ENCODE assay signal across 8 mouse cellular contexts in the genomic region with DNA sequence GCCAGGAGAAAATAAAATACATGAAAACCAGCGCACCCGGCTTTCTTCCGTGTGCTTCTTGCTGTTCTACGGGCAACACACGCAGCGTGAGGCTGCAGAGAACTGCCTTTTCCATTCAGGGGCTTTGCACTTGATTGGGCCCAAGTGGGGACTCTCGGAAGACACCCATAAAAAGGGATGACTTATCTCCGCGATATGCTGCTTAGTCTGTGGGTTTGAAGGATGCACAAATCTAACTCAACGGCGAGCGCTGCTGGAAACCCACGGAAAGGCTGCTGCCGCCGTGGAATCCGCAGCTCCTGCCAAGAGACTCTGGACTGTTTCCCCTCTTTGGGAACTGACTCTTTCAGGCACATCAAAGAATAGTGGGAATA.
DNase-seq lines count a peak whose midpoint lies in the region; ATAC-seq and TF ChIP-seq lines count a peak whose summit lies in the region.

No protein-coding gene starts in this region.

- no peak for DNase-seq in hindbrain, embryonic 10.5 days (ENCODE audit: low spot score)
- no peak for DNase-seq in hindbrain, embryonic 11.5 days (ENCODE audit: low spot score)
- DNase-seq in forebrain, postnatal 0 days, result peak; percentile 50
- DNase-seq in left cerebral cortex, adult 2 months (ENCODE audit: extremely low spot score in 1 of 2, low spot score in 2 of 2), result peak; percentile 38 to 53
- DNase-seq in right cerebral cortex, postnatal 25 days, result peak; percentile 72
- no peak for DNase-seq in thymus, adult 2 months
- DNase-seq in MN1 (ENCODE audit: low spot score), result no peak
- no peak for DNase-seq in urinary bladder, adult 18-20 months (ENCODE audit: low spot score in 2 of 2)

- H3K36me3 ChIP-seq in hindbrain, embryonic 10.5 days, result no peaks in the 10 kb centered on the region
- H3K36me3 ChIP-seq in hindbrain, embryonic 11.5 days (ENCODE audit: control insufficient read depth, insufficient read depth, low read length), result no peaks in the 10 kb centered on the region
- H3K36me3 ChIP-seq in forebrain, postnatal 0 days (ENCODE audit: insufficient read depth), result no peaks in the 10 kb centered on the region
- H3K36me3 ChIP-seq in thymus, adult 2 months (ENCODE audit: control insufficient read depth, insufficient read depth, low read length), result no peaks in the 10 kb centered on the region

- no peaks in the 10 kb centered on the region for H3K9me3 ChIP-seq in hindbrain, embryonic 10.5 days
- H3K9me3 ChIP-seq in hindbrain, embryonic 11.5 days (ENCODE audit: control insufficient read depth, low read length), result no peaks in the 10 kb centered on the region
- no peaks in the 10 kb centered on the region for H3K9me3 ChIP-seq in forebrain, postnatal 0 days (ENCODE audit: low read length)

- H3K4me1 ChIP-seq in hindbrain, embryonic 10.5 days (replicated peaks), result peaks cover 12% of the 10 kb centered on the region
- no peaks in the 10 kb centered on the region for H3K4me1 ChIP-seq in hindbrain, embryonic 11.5 days (replicated peaks; ENCODE audit: control insufficient read depth, insufficient read depth, low read length)
- no peaks in the 10 kb centered on the region for H3K4me1 ChIP-seq in forebrain, postnatal 0 days (ENCODE audit: insufficient read depth)
- H3K4me1 ChIP-seq in thymus, adult 2 months (replicated peaks; ENCODE audit: control insufficient read depth, insufficient read depth, low read length), result no peaks in the 10 kb centered on the region

- intact Hi-C loops in left cerebral cortex, adult 2 months (cut with DNase I), result no loop called here

- no peak overlapping the region for H3K4me2 ChIP-seq in hindbrain, embryonic 11.5 days (replicated peaks; ENCODE audit: low read depth, low read length)
- peak overlapping the region; percentile 49 for H3K4me2 ChIP-seq in forebrain, postnatal 0 days (ENCODE audit: low read depth)

- ATAC-seq in hindbrain, embryonic 11.5 days (ENCODE audit: low FRiP score), result no peak
- ATAC-seq in forebrain, postnatal 0 days, result peak; percentile 46

- H3K9ac ChIP-seq in hindbrain, embryonic 11.5 days (ENCODE audit: low read depth, low read length), result no peak overlapping the region
- peak overlapping the region; percentile 35 for H3K9ac ChIP-seq in forebrain, postnatal 0 days

- no peak for TF ChIP-seq CTCF in forebrain, postnatal 0 days (IDR thresholded peaks at IDR 0.05; ENCODE audit: low read depth)
- no peak for TF ChIP-seq CTCF in left cerebral cortex, adult 2 months (IDR thresholded peaks at IDR 0.05)
- no peak for TF ChIP-seq CTCF in thymus, adult 2 months (IDR thresholded peaks at IDR 0.05; ENCODE audit: borderline replicate concordance, control insufficient read depth, extremely low read depth, insufficient read depth, low read length, poor library complexity)

- H3K27me3 ChIP-seq in hindbrain, embryonic 10.5 days (ENCODE audit: insufficient read depth, poor library complexity, severe bottlenecking), result no peaks in the 10 kb centered on the region
- no peaks in the 10 kb centered on the region for H3K27me3 ChIP-seq in hindbrain, embryonic 11.5 days (ENCODE audit: control insufficient read depth, insufficient read depth, low read length)
- H3K27me3 ChIP-seq in forebrain, postnatal 0 days (ENCODE audit: insufficient read depth, low read length), result no peaks in the 10 kb centered on the region
- H3K27me3 ChIP-seq in thymus, adult 2 months (ENCODE audit: control insufficient read depth, insufficient read depth, low read length), result no peaks in the 10 kb centered on the region

- WGBS in hindbrain, embryonic 10.5 days, result 91% methylated on average over 16 of the region's 16 CpGs
- WGBS in hindbrain, embryonic 11.5 days, result 93% methylated on average over 16 of the region's 16 CpGs
- 36% methylated on average over 16 of the region's 16 CpGs for WGBS in forebrain, postnatal 0 days
- 95% methylated on average over 16 of the region's 16 CpGs for WGBS in thymus, adult 2 months

- H3K4me3 ChIP-seq in hindbrain, embryonic 10.5 days, result no peak overlapping the region
- no peak overlapping the region for H3K4me3 ChIP-seq in hindbrain, embryonic 11.5 days (ENCODE audit: low read depth, low read length)
- peak overlapping the region; percentile 30 for H3K4me3 ChIP-seq in forebrain, postnatal 0 days (ENCODE audit: low read depth, low read length)
- peak overlapping the region; percentile 47 for H3K4me3 ChIP-seq in left cerebral cortex, adult 2 months
- no peak overlapping the region for H3K4me3 ChIP-seq in thymus, adult 2 months (ENCODE audit: control insufficient read depth, insufficient read depth, low read length)

- no peak for TF ChIP-seq POLR2A in thymus, adult 2 months (IDR thresholded peaks at IDR 0.05; ENCODE audit: control insufficient read depth, extremely low read depth, insufficient read depth, low read length, poor library complexity)

- peak overlapping the region; percentile 45; the same call in 1 of the 2 replicates for H3K27ac ChIP-seq in hindbrain, embryonic 10.5 days
- H3K27ac ChIP-seq in hindbrain, embryonic 11.5 days (ENCODE audit: low read depth, low read length), result no peak overlapping the region
- peak overlapping the region; percentile 66; the same call in 1 of the 2 replicates for H3K27ac ChIP-seq in forebrain, postnatal 0 days (ENCODE audit: low read depth, low read length)
- peak overlapping the region; percentile 92 for H3K27ac ChIP-seq in left cerebral cortex, adult 2 months
- H3K27ac ChIP-seq in thymus, adult 2 months (ENCODE audit: control insufficient read depth, insufficient read depth, low read length), result no peak overlapping the region

Comparison
In these comparisons a context has a peak if more than half of its experiments do, and no peak if none do; other contexts are left out.
1. H3K27ac ChIP-seq: peak in hindbrain, embryonic 10.5 days (single experiment), forebrain, postnatal 0 days (single experiment) and left cerebral cortex, adult 2 months (single experiment); none in hindbrain, embryonic 11.5 days (single experiment) and thymus, adult 2 months (single experiment).
2. DNase-seq: peak in forebrain, postnatal 0 days (single experiment), left cerebral cortex, adult 2 months (2 of 2) and right cerebral cortex, postnatal 25 days (single experiment); none in hindbrain, embryonic 10.5 days (single experiment), hindbrain, embryonic 11.5 days (single experiment), thymus, adult 2 months (single experiment), MN1 (single experiment) and urinary bladder, adult 18-20 months (0 of 2).
3. H3K4me3 ChIP-seq: peak in forebrain, postnatal 0 days (single experiment) and left cerebral cortex, adult 2 months (single experiment); none in hindbrain, embryonic 10.5 days (single experiment), hindbrain, embryonic 11.5 days (single experiment) and thymus, adult 2 months (single experiment).